Mouse (Mus musculus) heart, postnatal 0 days (tissue): Measurements from ENCODE around the gene Nox4.

Experiments
- CTCF ChIP-seq: IDR thresholded peaks from 2 replicates; pipeline ENCODE4 v1.5.1; 2016; ENCODE audit warnings: antibody characterized with exemption, control low read depth, low read depth
- EP300 ChIP-seq: IDR thresholded peaks from 2 replicates; pipeline ENCODE4 v1.6.1; 2016; ENCODE audit warnings: antibody characterized with exemption, low read depth

DNA sequence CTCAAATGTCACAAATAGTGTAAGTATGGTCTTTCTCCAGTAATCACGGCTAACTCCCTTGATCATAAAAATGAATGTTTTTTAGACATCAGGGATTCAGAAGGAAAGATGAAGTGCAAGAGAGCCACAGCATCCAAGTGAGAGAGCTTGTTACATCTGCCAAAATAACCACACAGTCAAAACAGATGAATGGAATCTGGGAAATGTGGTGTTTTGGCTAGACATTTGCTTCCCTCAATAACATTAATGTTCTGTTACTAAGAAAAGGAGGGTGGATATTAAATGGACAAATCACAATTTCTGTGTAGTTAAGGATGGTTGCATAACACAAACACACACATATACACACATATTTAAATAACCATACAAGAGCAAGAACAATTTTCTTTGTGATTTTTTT, 123.2 kb downstream of the Nox4 start:
- TF ChIP-seq CTCF = no peak
- TF ChIP-seq EP300 = no peak
